Mouse (Mus musculus): ENCODE measurements around the gene Cotl1. TPM values are rescaled to one million over a fixed set of nuclear protein-coding genes. Genes with fewer than 3 reads are reported as not detected.

Gene Cotl1
- total and polyA plus RNA-seq, 2 experiments: 12.4 to 40.3 TPM

DNA sequence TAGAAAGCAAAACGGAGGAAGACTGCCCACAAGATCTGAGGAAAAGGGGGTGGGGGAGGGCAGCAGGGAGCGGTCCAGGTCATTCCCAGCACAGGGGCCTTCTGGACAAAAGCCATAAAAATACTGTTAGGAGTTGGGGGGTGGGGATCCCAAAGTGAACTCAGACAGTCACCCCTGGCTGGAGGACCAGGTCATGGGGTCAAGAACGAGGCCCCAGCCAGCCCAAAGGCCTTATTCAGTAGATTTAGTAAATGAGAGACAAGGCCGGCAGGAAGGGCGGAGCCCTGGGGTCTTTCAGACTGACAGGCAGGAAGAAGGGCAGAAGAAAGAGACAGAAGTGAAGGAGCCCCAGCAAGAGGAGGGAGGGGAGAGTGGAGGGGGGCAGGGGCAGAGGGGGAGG is 7.4 kb downstream of the Cotl1 start:
- no peak for DNase-seq (ENCODE audit: extremely low read depth, low read depth, low spot score)
- H3K4me3 ChIP-seq (ENCODE audit: insufficient read depth, low read depth, low read length): no peak overlapping the region
- H3K4me1 ChIP-seq (ENCODE audit: control insufficient read depth, insufficient read depth, low read length): peaks cover 21% of the 10 kb centered on the region
- no peaks in the 10 kb centered on the region; the same call in 1 of the 2 replicates for H3K79me2 ChIP-seq (ENCODE audit: control insufficient read depth, insufficient read depth, low read length)
- H3K9ac ChIP-seq (ENCODE audit: low read depth, low read length): no peak overlapping the region
- WGBS: 84% methylated on average over 5 of the region's 5 CpGs
- no peak for TF ChIP-seq CTCF (IDR thresholded peaks at IDR 0.05; ENCODE audit: low read depth, low read length)
- TF ChIP-seq POLR2A (IDR thresholded peaks at IDR 0.05; ENCODE audit: extremely low read depth, insufficient read depth, low read length): no peak
- no peak overlapping the region for H3K27ac ChIP-seq (replicated peaks; ENCODE audit: insufficient read depth, low read depth, low read length)
- no peaks in the 10 kb centered on the region for H3K27me3 ChIP-seq (ENCODE audit: control insufficient read depth, insufficient read depth, low read length)
- no peaks in the 10 kb centered on the region for H3K36me3 ChIP-seq (ENCODE audit: control insufficient read depth, insufficient read depth, low read length)

DNA sequence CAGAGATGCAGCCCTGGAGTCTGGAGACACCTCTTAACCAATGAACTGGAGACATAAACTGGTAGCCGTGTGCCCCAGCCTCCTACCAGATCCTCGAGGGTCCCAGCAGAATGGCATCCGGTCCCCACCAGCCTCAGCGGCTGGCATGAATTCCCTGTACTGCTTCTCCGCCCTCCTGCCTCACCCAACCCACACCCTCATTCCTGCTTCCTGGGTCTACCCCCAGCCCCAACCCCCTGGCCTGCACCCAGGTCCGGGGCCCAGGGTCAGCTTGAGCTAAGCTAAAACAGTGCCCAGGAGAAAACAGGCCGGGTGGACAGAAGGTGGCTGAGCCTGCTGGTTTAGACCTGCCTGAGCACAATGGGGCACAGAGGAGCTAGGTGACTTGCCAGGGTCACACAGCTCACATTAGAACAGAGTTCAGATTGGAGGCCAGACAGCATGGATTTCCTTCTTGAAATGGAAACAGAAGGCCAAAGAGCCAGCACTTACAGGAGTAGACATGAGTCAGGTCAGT is 8.2 kb downstream of the Cotl1 start:
- H3K27ac ChIP-seq (replicated peaks; ENCODE audit: insufficient read depth, low read depth, low read length): no peak overlapping the region

DNA sequence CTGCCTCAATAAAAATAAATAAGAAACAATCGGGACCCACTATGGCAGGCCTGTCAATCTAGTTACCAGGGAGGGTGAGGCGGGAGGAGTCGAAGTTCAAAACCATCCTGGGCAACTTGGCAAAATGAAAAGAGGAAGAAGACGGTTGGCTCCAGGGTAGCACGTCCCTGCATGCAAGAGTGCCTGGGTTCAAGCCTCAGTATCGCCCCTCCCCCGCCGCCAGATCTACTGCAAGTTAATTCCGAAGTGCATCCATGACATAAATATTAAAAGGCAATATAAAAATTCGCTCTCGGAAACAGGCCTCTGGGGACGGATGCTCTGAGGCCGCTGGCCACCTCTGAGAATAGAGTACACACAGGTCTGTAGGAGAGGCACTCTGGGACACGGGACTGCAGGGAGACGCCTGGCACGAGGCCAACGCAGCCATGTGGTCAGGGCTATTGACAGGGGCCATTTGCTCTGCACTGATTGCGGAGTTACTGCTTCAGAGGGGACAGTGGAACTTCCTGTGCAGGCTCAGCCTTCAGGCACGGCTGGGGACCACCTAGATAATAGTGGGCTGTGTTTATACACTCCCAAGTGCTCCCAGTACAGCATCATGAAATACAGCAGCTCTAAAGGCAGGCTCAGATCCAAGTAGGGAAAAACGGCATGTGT is 8.9 kb downstream of the Cotl1 start:
- Histone ChIP-seq H3K4me1 (ENCODE audit: control insufficient read depth, insufficient read depth, low read length) (peaks cover 22% of the 10 kb centered on the region), H3K27me3 (ENCODE audit: control insufficient read depth, insufficient read depth, low read length) (no peaks in the 10 kb centered on the region), H3K4me3 (ENCODE audit: insufficient read depth, low read depth, low read length) (no peak overlapping the region), H3K79me2 (ENCODE audit: control insufficient read depth, insufficient read depth, low read length) (no peaks in the 10 kb centered on the region; the same call in 1 of the 2 replicates), H3K9ac (ENCODE audit: low read depth, low read length) (no peak overlapping the region), H3K36me3 (ENCODE audit: control insufficient read depth, insufficient read depth, low read length) (no peaks in the 10 kb centered on the region), H3K27ac (replicated peaks; ENCODE audit: insufficient read depth, low read depth, low read length) (no peak overlapping the region)
- 25% methylated on average over 20 of the region's 20 CpGs for WGBS
- peak; percentile 47 for DNase-seq (ENCODE audit: extremely low read depth, low read depth, low spot score)
- TF ChIP-seq CTCF (IDR thresholded peaks at IDR 0.05; ENCODE audit: low read depth, low read length) (no peak), POLR2A (IDR thresholded peaks at IDR 0.05; ENCODE audit: extremely low read depth, insufficient read depth, low read length) (no peak)

More for the DNA sequence above, 8.2 kb downstream of the Cotl1 start:
- H3K36me3 ChIP-seq (ENCODE audit: control insufficient read depth, insufficient read depth, low read length): no peaks in the 10 kb centered on the region
- H3K4me1 ChIP-seq (ENCODE audit: control insufficient read depth, insufficient read depth, low read length): peaks cover 26% of the 10 kb centered on the region
- no peak for DNase-seq (ENCODE audit: extremely low read depth, low read depth, low spot score)
- H3K4me3 ChIP-seq (ENCODE audit: insufficient read depth, low read depth, low read length): no peak overlapping the region
- H3K9ac ChIP-seq (ENCODE audit: low read depth, low read length): no peak overlapping the region
- WGBS: 64% methylated on average over 7 of the region's 7 CpGs
- no peaks in the 10 kb centered on the region for H3K27me3 ChIP-seq (ENCODE audit: control insufficient read depth, insufficient read depth, low read length)
- no peaks in the 10 kb centered on the region; the same call in 1 of the 2 replicates for H3K79me2 ChIP-seq (ENCODE audit: control insufficient read depth, insufficient read depth, low read length)
- TF ChIP-seq CTCF (IDR thresholded peaks at IDR 0.05; ENCODE audit: low read depth, low read length): no peak
- no peak for TF ChIP-seq POLR2A (IDR thresholded peaks at IDR 0.05; ENCODE audit: extremely low read depth, insufficient read depth, low read length)

DNA sequence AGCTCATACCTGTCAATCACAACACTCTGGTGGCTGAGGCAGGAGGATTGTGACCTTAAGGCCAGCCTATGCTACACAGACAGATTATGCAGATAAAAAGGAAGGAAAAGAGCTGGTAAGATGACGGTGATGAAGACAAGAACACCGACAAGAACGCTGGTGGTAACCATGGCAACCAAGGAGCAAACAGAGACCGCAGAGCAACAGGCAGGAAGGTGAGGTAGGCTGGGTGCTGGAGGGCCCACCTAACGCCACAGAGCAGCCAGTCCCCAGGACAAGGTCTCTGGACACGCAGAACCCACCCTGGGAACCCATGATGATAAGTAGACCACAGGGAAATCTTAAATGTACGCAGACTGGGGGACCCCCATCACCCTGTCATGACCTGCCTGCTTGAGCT is 9.8 kb downstream of the Cotl1 start:
- DNase-seq (ENCODE audit: extremely low read depth, low read depth, low spot score): no peak
- 80% methylated on average over 7 of the region's 7 CpGs for WGBS
- Histone ChIP-seq H3K4me3 (ENCODE audit: insufficient read depth, low read depth, low read length) (no peak overlapping the region), H3K27ac (replicated peaks; ENCODE audit: insufficient read depth, low read depth, low read length) (no peak overlapping the region), H3K36me3 (ENCODE audit: control insufficient read depth, insufficient read depth, low read length) (no peaks in the 10 kb centered on the region), H3K79me2 (ENCODE audit: control insufficient read depth, insufficient read depth, low read length) (no peaks in the 10 kb centered on the region; the same call in 1 of the 2 replicates), H3K9ac (ENCODE audit: low read depth, low read length) (no peak overlapping the region), H3K27me3 (ENCODE audit: control insufficient read depth, insufficient read depth, low read length) (no peaks in the 10 kb centered on the region), H3K4me1 (ENCODE audit: control insufficient read depth, insufficient read depth, low read length) (peaks cover 22% of the 10 kb centered on the region)
- no peak for TF ChIP-seq CTCF (IDR thresholded peaks at IDR 0.05; ENCODE audit: low read depth, low read length)
- TF ChIP-seq POLR2A (IDR thresholded peaks at IDR 0.05; ENCODE audit: extremely low read depth, insufficient read depth, low read length): no peak

DNA sequence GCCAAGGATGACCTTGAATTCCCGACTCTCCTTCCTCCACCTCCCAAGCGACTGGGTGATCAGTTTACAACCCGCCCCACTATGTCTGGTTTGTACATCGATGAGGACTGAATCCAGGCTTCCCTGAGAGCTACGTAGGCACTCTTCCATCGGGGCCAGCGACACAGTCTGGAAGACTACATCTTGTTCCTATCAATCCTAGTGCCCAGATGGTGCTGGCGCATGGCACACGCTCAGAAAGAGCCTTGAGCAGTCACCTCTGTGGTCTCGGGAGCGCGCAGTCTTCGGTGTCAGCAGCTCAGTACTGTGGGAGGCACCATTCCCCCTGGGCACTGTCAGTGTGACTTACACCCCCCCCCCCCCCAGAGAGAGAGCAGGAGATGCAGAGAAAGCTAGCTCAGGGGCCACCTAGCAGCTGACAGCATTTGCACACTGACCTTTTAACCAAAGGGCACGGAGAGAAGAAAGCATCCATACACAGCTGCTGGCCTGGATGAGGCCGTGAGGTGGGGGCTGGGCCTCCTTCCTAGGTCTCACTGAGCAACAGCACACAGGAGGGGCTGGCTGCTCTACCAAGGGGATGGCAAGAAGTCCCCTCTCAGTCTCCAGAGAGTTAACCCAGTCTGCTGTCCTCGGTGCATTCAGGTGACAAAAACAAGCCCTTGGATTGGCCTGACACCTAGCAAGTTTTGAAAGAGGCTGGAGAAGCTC is 10.3 kb downstream of the Cotl1 start:
- no peaks in the 10 kb centered on the region; the same call in 1 of the 2 replicates for H3K79me2 ChIP-seq (ENCODE audit: control insufficient read depth, insufficient read depth, low read length)
- DNase-seq (ENCODE audit: extremely low read depth, low read depth, low spot score): no peak
- no peaks in the 10 kb centered on the region for H3K27me3 ChIP-seq (ENCODE audit: control insufficient read depth, insufficient read depth, low read length)
- no peak overlapping the region for H3K9ac ChIP-seq (ENCODE audit: low read depth, low read length)
- TF ChIP-seq CTCF (IDR thresholded peaks at IDR 0.05; ENCODE audit: low read depth, low read length) (no peak), POLR2A (IDR thresholded peaks at IDR 0.05; ENCODE audit: extremely low read depth, insufficient read depth, low read length) (no peak)
- no peaks in the 10 kb centered on the region for H3K36me3 ChIP-seq (ENCODE audit: control insufficient read depth, insufficient read depth, low read length)
- peaks cover 22% of the 10 kb centered on the region for H3K4me1 ChIP-seq (ENCODE audit: control insufficient read depth, insufficient read depth, low read length)
- no peak overlapping the region for H3K27ac ChIP-seq (replicated peaks; ENCODE audit: insufficient read depth, low read depth, low read length)
- 83% methylated on average over 16 of the region's 16 CpGs for WGBS
- H3K4me3 ChIP-seq (ENCODE audit: insufficient read depth, low read depth, low read length): no peak overlapping the region
